In the genomic region with DNA sequence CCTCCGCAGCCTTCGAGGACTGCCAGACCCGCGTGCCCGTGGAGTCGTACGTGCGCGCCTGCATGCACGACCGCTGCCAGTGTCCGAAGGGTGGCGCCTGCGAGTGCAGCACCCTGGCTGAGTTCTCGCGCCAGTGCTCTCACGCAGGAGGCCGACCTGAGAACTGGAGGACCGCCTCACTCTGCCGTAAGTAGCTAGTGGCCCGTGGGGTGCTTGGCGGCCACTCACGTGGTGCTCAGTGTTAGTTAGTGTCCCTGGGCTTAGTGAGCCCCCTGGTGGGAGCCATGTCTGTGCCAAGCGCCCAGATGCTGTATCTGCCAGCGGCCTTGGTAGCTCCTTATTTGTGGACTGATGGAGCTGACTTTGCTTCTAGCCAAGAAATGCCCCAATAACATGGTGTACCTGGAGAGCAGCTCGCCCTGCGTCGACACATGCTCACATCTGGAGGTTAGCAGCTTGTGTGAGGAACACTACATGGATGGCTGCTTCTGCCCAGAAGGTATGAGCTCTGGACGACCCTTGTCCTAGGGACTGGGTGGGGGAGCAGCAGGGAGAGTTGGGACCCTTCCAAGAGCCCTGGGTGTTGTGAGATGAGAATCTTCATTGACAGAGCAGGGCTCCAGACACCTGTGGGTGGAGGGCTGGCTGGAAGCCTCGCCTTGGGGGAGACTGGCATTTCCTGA, we compare ENCODE assay signal across 8 mouse cellular contexts. TPM values are rescaled to one million over a fixed set of nuclear protein-coding genes. Genes with fewer than 3 reads are reported as not detected.
DNase-seq lines count a peak whose midpoint lies in the region; ATAC-seq lines count a peak whose summit lies in the region.

No protein-coding gene starts in this region.

- H3K4me2 ChIP-seq in forebrain, embryonic 15.5 days (replicated peaks), result peak overlapping the region; percentile 29
- peak overlapping the region; percentile 52 for H3K4me2 ChIP-seq in kidney, embryonic 15.5 days

- no peak overlapping the region for H3K4me3 ChIP-seq in forebrain, embryonic 15.5 days
- H3K4me3 ChIP-seq in kidney, embryonic 15.5 days (replicated peaks), result peak overlapping the region; percentile 15; the same call in 1 of the 2 replicates

- H3K27me3 ChIP-seq in forebrain, embryonic 15.5 days, result no peaks in the 10 kb centered on the region
- H3K27me3 ChIP-seq in kidney, embryonic 15.5 days, result no peaks in the 10 kb centered on the region; the same call in 1 of the 2 replicates

- no peaks in the 10 kb centered on the region for H3K9me3 ChIP-seq in forebrain, embryonic 15.5 days
- H3K9me3 ChIP-seq in kidney, embryonic 15.5 days (replicated peaks), result no peaks in the 10 kb centered on the region

- no peak overlapping the region for H3K27ac ChIP-seq in forebrain, embryonic 15.5 days (replicated peaks)
- no peak overlapping the region for H3K27ac ChIP-seq in kidney, embryonic 15.5 days

- no peak overlapping the region for H3K9ac ChIP-seq in forebrain, embryonic 15.5 days (replicated peaks)
- H3K9ac ChIP-seq in kidney, embryonic 15.5 days, result no peak overlapping the region

- no peaks in the 10 kb centered on the region for H3K36me3 ChIP-seq in forebrain, embryonic 15.5 days
- no peaks in the 10 kb centered on the region for H3K36me3 ChIP-seq in kidney, embryonic 15.5 days

- ATAC-seq in forebrain, embryonic 15.5 days (replicated peaks), result no peak
- peak; percentile 57 for ATAC-seq in kidney, embryonic 15.5 days (replicated peaks; ENCODE audit: low FRiP score)
- ATAC-seq in megakaryocyte progenitor cell, adult 5-6 weeks (replicated peaks; ENCODE audit: poor library complexity), result peak; percentile 63
- ATAC-seq in frontal cortex, adult (ENCODE audit: low TSS enrichment), result no peak

- no peaks in the 10 kb centered on the region for H3K4me1 ChIP-seq in forebrain, embryonic 15.5 days
- H3K4me1 ChIP-seq in kidney, embryonic 15.5 days, result no peaks in the 10 kb centered on the region

- DNase-seq in thymus, postnatal 14 days, result peak; percentile 14
- no peak for DNase-seq in thymus, postnatal 25 days
- no peak for DNase-seq in gastrocnemius, postnatal 25 days
- DNase-seq in layer of hippocampus, adult 11-12 months (ENCODE audit: low spot score), result no peak

- 57% methylated on average over 30 of the region's 30 CpGs for WGBS in forebrain, embryonic 15.5 days
- 56% methylated on average over 30 of the region's 30 CpGs for WGBS in kidney, embryonic 15.5 days

RNA-seq across cellular contexts. Expression of gene Muc2, which starts 3.6 kb away (rescaled TPM):
- 0.06 and 0.15 TPM in 2 replicates for polyA plus RNA-seq in forebrain, embryonic 15.5 days (2015; fragmentation: Nextera tagmentation; extraction: Ambion mirVana)
- 0.40 and 1.9 TPM in 2 replicates for polyA plus RNA-seq in kidney, embryonic 15.5 days (2015; fragmentation: Nextera tagmentation; extraction: Ambion mirVana)
- not detected in 2 replicates for total RNA-seq in megakaryocyte progenitor cell, adult 5-6 weeks (2015)
- total RNA-seq in megakaryocyte progenitor cell, adult 5-6 weeks (2017), result not detected in 2 replicates
- total RNA-seq in gastrocnemius, postnatal 25 days (2021), result under 1 TPM in 1 of 2 experiments, not detected in 1; 0.10 TPM

RNA-seq across cellular contexts. Expression of gene Muc6, which starts 38.6 kb away (rescaled TPM):
- polyA plus RNA-seq in forebrain, embryonic 15.5 days (2015; fragmentation: Nextera tagmentation; extraction: Ambion mirVana), result 0.25 and 0.28 TPM in 2 replicates
- polyA plus RNA-seq in kidney, embryonic 15.5 days (2015; fragmentation: Nextera tagmentation; extraction: Ambion mirVana), result 0.23 TPM in 2 replicates
- 0.37 and 0.77 TPM in 2 replicates for total RNA-seq in megakaryocyte progenitor cell, adult 5-6 weeks (2015)
- 0.08 and 0.10 TPM in 2 replicates for total RNA-seq in megakaryocyte progenitor cell, adult 5-6 weeks (2017)
- total RNA-seq in gastrocnemius, postnatal 25 days (2021), result not detected

Comparison
In these comparisons a context has a peak if more than half of its experiments do, and no peak if none do; other contexts are left out.
1. ATAC-seq: peak in kidney, embryonic 15.5 days (single experiment) and megakaryocyte progenitor cell, adult 5-6 weeks (single experiment); none in forebrain, embryonic 15.5 days (single experiment) and frontal cortex, adult (single experiment).